Mouse (Mus musculus) left cerebral cortex, postnatal 14 days (tissue): Measurements from ENCODE around the gene Sgce. TPM values are rescaled to one million over a fixed set of nuclear protein-coding genes. Genes with fewer than 3 reads are reported as not detected.
A peak's percentile ranks its signal among the peaks of the same experiment; 100 is the strongest.

Experiments used
- DNase-seq, 2 experiments: peaks; one replicate each; pipeline ENCODE4 v3.0.0; 2021 to 2022; ENCODE audit warnings: low spot score in 2 of 2, mixed read lengths in 1 of 2
- intact Hi-C: fragments of 180-260 bp; cut with DNase I; formaldehyde crosslinking; loops from one replicate; pipeline ENCODE4 v1.15.1; 2025
- total RNA-seq, 2 experiments: library from RNA; stranded (reverse); gene quantifications; 2 replicates each; pipeline ENCODE4 v1.2.3; 2021

Gene Sgce
- total RNA-seq, 2 experiments from 2014 or later: 31.3 to 31.6 TPM

GRCm38 (mm10) chr6:4733208-4733607 is 13.8 kb downstream of the Sgce start:
- intact Hi-C loops: no loop called here

GRCm38 (mm10) chr6:4731675-4732074 is 15.3 kb downstream of the Sgce start:
- intact Hi-C loops: no loop called here
- DNase-seq: no peak

More at GRCm38 (mm10) chr6:4733208-4733607, 13.8 kb downstream of the Sgce start:
- no peak for DNase-seq

DNA sequence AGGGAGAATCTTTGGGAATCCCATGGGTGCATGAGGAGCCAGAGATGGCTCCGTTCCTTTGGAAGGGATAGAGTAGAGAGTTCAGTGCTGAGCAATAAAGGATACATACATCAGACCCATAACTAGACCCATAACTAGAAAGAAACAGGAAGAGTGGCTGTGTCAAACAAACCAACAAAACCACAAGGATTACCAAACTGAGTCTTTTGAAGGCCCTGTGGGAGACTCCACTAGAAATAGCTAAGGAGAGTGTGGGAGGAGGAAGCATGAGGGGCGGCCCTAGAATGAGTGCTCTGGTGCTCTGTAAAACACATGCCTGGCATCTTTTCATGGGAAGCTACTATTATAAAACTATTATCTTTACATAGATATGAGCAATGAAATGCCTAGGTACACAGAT is 18.7 kb downstream of the Sgce start:
- no peak for DNase-seq
- intact Hi-C loops: no loop called here

GRCm38 (mm10) chr6:4723998-4724757 is 22.8 kb downstream of the Sgce start:
- intact Hi-C loops: no loop called here
- no peak for DNase-seq

- intact Hi-C loops: no loop called here
Observed at GRCm38 (mm10) chr6:4722739-4723138, 24.3 kb downstream of the Sgce start.

GRCm38 (mm10) chr6:4722142-4722541 is 24.9 kb downstream of the Sgce start:
- intact Hi-C loops: no loop called here

More at GRCm38 (mm10) chr6:4722739-4723138, 24.3 kb downstream of the Sgce start:
- DNase-seq: no peak

DNA sequence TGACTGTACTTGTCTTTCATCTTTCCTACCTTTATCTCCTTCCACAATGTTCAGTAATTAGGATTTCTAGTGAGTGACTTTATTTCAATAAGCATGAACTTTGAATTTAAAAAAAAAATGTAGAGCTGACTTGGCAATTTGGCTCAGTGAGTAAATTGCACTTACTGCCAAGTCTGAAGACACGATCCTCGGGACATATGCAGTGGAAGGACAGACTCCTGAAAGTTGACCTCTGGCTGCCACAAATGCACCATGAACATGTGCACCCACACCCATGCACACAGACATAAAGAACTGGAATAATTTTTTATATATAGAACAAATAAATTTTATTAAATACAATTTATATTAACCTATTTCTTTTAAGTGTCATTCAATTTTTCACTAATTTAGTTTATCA is 29.7 kb downstream of the Sgce start:
- intact Hi-C loops: no loop called here
- DNase-seq: no peak

More at GRCm38 (mm10) chr6:4722142-4722541, 24.9 kb downstream of the Sgce start:
- peak in 1 of 2 experiments; percentile 19 for DNase-seq

DNA sequence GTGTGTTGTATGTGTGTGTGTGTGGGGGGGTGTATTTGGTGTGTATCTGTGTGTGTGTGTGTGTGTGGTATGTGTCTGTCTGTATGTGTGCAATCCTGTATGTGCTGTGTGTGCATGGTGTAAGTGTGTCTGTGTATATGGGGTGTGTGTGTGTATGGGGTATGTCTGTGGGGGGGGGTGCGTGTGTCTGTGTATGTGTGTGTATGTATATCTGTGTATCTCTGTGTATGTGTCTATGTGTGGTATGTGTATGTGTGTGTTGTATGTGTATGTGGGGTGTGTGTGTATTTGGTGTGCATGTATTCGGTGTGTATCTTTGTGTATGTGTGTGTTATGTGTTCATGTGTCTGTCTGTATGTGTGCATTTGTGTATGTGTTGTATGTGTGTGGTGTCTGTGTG is 30.8 kb downstream of the Sgce start:
- no peak for DNase-seq
- intact Hi-C loops: no loop called here

DNA sequence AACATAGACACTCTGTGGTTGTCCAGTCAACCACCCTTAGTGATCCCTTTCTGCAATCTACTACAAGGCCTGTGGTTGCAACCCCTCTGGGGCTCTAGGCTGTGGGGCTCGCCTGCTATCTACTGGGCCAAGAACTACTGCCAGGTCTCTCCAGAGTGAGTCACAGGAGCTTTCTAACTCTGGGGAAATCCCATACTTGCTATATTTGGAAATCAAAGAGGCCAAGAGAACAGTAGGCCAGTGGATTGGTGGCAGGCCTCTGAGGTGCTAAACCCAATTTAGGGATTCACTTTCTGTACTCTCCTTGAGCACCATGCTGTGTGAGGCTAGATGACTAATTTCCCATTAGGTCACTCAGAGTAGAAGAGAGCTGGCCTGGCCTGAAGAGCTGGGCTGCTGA is 38.0 kb downstream of the Sgce start:
- no peak for DNase-seq
- intact Hi-C loops: no loop called here

GRCm38 (mm10) chr6:4706415-4706814 is 40.6 kb downstream of the Sgce start:
- DNase-seq: no peak
- intact Hi-C loops: no loop called here

GRCm38 (mm10) chr6:4703908-4704307 is 43.1 kb downstream of the Sgce start:
- DNase-seq: no peak
- intact Hi-C loops: no loop called here

GRCm38 (mm10) chr6:4701641-4702040 is 45.4 kb downstream of the Sgce start:
- intact Hi-C loops: no loop called here
- DNase-seq: no peak

DNA sequence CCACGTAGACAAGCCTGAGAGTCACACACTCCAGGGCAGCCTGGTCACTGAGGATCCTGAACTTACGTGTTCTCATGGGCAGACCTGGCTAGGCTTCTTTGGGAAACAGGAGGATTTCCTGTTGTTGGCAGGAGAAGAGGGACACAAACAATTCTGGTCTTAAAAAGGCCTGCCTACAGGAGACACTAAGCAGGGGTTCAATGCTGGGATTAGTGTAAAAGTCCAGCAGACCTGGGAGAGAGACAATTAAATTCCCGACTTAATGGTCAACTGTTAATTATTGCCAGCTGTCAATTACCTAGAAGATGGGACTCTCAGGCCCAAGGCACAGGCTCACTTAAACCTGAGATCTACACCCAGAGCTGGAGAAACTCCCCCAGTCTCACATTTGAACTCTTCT is 51.2 kb downstream of the Sgce start:
- no peak for DNase-seq
- intact Hi-C loops: no loop called here

GRCm38 (mm10) chr6:4694672-4695231 is 52.3 kb downstream of the Sgce start:
- no peak for DNase-seq
- intact Hi-C loops: no loop called here

DNA sequence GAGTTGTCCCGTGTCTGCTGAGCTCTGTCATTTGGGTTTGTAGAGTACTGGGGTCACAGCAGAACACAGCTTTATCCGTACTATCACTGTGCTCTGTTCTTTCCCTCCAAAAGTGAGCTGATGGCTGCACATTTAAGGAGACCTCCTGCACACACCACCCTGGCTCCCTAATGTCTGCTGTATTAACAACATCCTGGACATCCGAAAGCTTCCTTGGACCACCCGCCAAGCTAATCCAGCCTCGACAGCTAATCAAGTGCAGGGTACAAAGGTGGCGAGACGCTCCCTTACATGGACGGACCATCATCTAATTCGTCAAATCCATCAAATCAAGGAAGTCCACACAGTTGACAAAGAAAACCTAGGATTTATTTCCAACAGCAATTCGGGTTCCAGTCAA is 53.5 kb downstream of the Sgce start:
- DNase-seq: no peak
- intact Hi-C loops: no loop called here

DNA sequence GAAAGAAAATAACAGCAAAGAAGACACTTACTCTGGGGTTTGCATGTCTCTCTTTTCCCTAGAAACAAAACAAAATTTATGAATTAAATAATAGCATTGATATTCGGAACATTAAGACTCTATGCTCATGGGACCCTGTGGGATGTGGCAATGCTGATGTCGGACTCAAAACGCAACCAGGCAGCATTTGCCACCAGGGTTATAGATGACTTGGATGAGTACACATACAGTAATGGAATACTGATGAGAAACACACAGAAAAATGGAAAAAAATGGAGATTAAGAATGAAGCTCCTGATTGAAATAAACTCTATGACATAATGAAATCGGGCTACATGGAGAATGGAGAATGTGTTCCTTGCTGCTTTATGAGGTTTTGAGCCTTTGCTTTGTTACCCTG is 56.6 kb downstream of the Sgce start:
- DNase-seq: no peak
- intact Hi-C loops: no loop called here

GRCm38 (mm10) chr6:4684706-4685340 is 62.2 kb downstream of the Sgce start:
- no peak for DNase-seq
- intact Hi-C loops: no loop called here

DNA sequence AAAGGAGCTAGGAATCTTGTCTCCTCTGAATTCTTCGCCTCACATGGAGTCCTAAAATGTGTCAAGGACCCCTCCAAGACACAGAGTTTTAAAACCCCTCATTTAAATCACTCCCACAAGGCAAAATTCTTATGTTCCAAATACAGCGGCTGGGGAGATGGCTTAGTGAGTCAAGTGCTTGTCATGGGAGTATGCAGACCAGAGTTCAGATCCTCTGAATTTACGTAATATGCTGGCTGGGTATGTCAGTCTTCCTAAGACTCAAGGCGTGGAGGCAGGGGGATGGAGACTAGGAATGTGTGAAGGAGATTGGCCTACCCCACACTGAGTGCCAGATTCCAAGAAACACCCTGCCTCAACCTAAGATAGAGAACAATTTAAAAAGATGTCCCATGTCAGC is 66.4 kb downstream of the Sgce start:
- no peak for DNase-seq
- intact Hi-C loops: no loop called here

GRCm38 (mm10) chr6:4679981-4680380 is 67.0 kb downstream of the Sgce start:
- intact Hi-C loops: no loop called here
- no peak for DNase-seq

- intact Hi-C loops: no loop called here
- DNase-seq: no peak
Observed at GRCm38 (mm10) chr6:4677356-4677761, 69.6 kb downstream of the Sgce start.

DNA sequence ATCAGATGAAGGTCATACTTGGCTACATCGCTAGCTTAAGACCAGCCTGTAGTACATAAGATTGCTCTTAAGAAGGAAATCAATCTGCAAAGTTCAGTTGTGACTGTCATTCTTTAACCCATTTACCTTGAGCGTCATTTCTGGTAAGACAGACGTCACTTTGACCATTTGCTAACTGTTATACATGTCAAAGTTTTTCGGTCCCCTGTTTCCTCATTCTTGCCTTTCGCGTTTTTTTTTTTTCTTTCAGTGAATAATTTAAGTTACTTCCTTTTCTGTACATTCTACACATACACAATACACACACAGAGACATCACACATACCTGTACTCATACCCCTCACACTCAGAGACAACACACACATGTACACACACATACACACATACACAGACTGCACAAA is 81.9 kb downstream of the Sgce start:
- intact Hi-C loops: no loop called here
- no peak for DNase-seq
